Mouse (Mus musculus): ENCODE measurements at regions not wholly inside any gene's neighbourhood (a gene's known extent, or its start where the extent isn't known, plus 50 kb on each side); places are given as distances from the start of the nearest gene placed in this dataset.
"Not testable (repeated sequence)": the region's sequence is repeated elsewhere in the genome, so short reads cannot be mapped to it uniquely, and the experiment has no call there.

GRCm38 (mm10) chr15:52406156-52406885 lies 1478.4 kb upstream of the Gm7489 start:
- DNase-seq = no peak

- no peak for DNase-seq
Observed at GRCm38 (mm10) chr15:52412869-52413771, 1471.6 kb upstream of the Gm7489 start.

GRCm38 (mm10) chr15:52425976-52426375 lies 1458.7 kb upstream of the Gm7489 start:
- DNase-seq = no peak

GRCm38 (mm10) chr15:52430491-52431158 lies 1454.1 kb upstream of the Gm7489 start:
- no peak for DNase-seq

GRCm38 (mm10) chr15:52433639-52434038 lies 1451.1 kb upstream of the Gm7489 start:
- DNase-seq = no peak

- no peak for DNase-seq
Observed at GRCm38 (mm10) chr15:52438403-52438802, 1446.3 kb upstream of the Gm7489 start.

GRCm38 (mm10) chr15:52458782-52459181 lies 1425.9 kb upstream of the Gm7489 start:
- peak; percentile 73 for DNase-seq

- no peak for DNase-seq
Observed at GRCm38 (mm10) chr15:52459315-52459714, 1425.4 kb upstream of the Gm7489 start.

GRCm38 (mm10) chr15:52464226-52465138 lies 1420.2 kb upstream of the Gm7489 start:
- no peak for DNase-seq

GRCm38 (mm10) chr15:52478124-52478523 lies 1406.6 kb upstream of the Gm7489 start:
- not testable (repeated sequence) for DNase-seq

- DNase-seq = no peak
Observed at GRCm38 (mm10) chr15:52480834-52481233, 1403.9 kb upstream of the Gm7489 start.

- DNase-seq = no peak
Observed at GRCm38 (mm10) chr15:52483598-52484165, 1401.0 kb upstream of the Gm7489 start.

GRCm38 (mm10) chr15:52484276-52484675 lies 1400.4 kb upstream of the Gm7489 start:
- no peak for DNase-seq

- no peak for DNase-seq
Observed at GRCm38 (mm10) chr15:52505278-52505831, 1379.4 kb upstream of the Gm7489 start.

- peak; percentile 14 for DNase-seq
Observed at GRCm38 (mm10) chr15:52506930-52507329, 1377.8 kb upstream of the Gm7489 start.

GRCm38 (mm10) chr15:52508609-52509008 lies 1376.1 kb upstream of the Gm7489 start:
- no peak for DNase-seq

GRCm38 (mm10) chr15:52510137-52510536 lies 1374.6 kb upstream of the Gm7489 start:
- no peak for DNase-seq

GRCm38 (mm10) chr15:52536594-52536993 lies 1348.1 kb upstream of the Gm7489 start:
- DNase-seq = no peak

- no peak for DNase-seq
Observed at GRCm38 (mm10) chr15:52558682-52559081, 1326.0 kb upstream of the Gm7489 start.

GRCm38 (mm10) chr15:52564078-52564477 lies 1320.6 kb upstream of the Gm7489 start:
- no peak for DNase-seq

- DNase-seq = no peak
Observed at GRCm38 (mm10) chr15:52565449-52565851, 1319.3 kb upstream of the Gm7489 start.

- no peak for DNase-seq
Observed at GRCm38 (mm10) chr15:52570256-52570655, 1314.5 kb upstream of the Gm7489 start.
